Mouse (Mus musculus): Measurements from ENCODE around the gene Rprml.

Rprml gene

GRCm38 (mm10) chr11:103649301-103649982 lies at the start of gene Rprml:
Rprml (plus strand) TSS chr11:103649570.
- DNase-seq (ENCODE audit: low spot score) = no peak

GRCm38 (mm10) chr11:103606611-103607010 lies 42.8 kb upstream of the Rprml start:
- DNase-seq (ENCODE audit: low spot score) = no peak

DNA sequence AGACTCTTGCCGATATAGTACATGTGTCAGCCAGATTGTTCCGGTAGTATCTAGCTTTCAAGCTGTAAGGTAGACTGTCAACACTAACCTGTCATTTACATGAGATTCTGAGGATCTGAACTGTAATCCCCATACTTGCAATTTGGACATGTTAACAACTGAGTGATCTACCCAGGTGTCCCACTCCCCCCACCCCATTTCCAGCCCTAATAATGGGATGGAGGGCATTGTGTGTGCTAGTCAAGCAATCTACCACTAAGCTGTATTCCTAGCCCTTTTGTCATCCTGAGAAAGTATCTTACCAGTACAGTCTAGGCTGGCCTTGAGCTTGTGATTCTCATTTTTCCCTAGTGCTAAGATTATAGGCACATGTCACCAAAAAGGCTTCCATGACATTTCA lies 38.6 kb upstream of the Rprml start:
- DNase-seq (ENCODE audit: low spot score) = no peak

DNA sequence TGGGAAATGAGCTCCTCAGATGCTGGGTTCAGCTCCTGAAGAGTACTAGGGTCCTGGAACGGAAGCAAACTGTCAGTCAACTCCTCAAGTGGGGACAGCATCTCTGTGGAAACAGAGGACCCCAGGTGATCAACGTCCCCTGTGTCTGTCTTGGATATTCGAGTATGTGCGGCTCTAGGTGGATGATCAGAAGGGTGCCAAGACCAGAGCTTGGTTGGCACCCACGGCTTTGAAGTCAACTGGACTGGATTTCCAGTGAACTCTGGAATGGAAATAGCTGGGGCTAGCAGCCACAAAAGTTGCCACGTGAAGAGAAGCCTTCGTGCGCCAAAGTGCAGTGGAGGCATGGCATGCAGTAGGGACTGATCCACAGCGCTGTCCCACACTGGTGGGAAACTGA lies 28.3 kb upstream of the Rprml start, which contains the start of gene Gm884:
Gm884 (minus strand) TSS at position 101 of the 400 bp plus-strand sequence.
- no peak for DNase-seq (ENCODE audit: low spot score)

GRCm38 (mm10) chr11:103627453-103627852 lies 21.9 kb upstream of the Rprml start:
- no peak for DNase-seq (ENCODE audit: low spot score)

- no peak for DNase-seq (ENCODE audit: low spot score)
Observed at GRCm38 (mm10) chr11:103634806-103635205, 14.6 kb upstream of the Rprml start.

- no peak for DNase-seq (ENCODE audit: low spot score)
Observed at GRCm38 (mm10) chr11:103635481-103635880, 13.9 kb upstream of the Rprml start.

- no peak for DNase-seq (ENCODE audit: low spot score)
Observed at GRCm38 (mm10) chr11:103636261-103636660, 13.1 kb upstream of the Rprml start.

DNA sequence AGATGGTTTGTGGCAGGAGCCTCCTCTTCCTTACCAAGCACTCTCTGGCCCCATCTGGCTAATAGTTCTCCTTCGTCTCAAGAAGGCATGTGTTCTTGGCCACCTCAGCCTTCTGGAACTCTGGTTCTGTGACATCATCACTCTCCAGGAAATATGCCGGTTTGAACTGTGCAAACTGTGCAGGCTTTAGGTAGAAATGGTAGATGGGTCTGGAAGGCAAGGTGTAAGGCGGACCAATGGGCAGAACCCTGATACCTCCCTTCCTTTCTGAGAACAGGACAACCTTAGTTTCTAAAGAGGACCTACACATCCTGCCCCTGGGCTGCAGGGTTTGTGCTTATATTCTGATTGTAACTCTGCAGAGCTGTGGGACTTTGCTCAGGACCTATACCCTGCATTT lies 10.6 kb upstream of the Rprml start, which contains the start of gene Lyzl6:
Lyzl6 (minus strand) TSS at position 101 of the 400 bp plus-strand sequence.
- DNase-seq (ENCODE audit: low spot score) = no peak

GRCm38 (mm10) chr11:103639407-103639946 lies 9.9 kb upstream of the Rprml start:
- DNase-seq (ENCODE audit: low spot score) = peak; percentile 31

DNA sequence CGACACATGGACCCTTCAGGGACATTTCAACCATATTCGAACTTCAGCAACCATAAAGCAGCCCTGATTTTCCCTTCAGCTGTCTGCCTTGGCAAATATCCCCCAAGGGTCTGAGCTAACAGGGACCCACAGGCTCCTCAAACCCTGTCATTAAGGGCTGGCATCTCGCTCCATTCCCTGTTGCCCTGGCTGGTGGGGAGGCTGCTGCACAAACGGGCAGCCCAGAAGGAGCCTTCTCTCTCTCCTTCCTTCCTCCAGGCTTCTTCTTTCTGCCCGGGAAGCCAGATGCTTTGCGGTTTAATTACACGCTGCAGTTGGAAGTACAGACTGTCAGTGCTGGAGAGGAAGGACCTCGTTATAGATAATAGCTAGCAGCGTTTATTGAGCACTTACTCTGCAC lies 6.2 kb upstream of the Rprml start:
- no peak for DNase-seq (ENCODE audit: low spot score)

DNA sequence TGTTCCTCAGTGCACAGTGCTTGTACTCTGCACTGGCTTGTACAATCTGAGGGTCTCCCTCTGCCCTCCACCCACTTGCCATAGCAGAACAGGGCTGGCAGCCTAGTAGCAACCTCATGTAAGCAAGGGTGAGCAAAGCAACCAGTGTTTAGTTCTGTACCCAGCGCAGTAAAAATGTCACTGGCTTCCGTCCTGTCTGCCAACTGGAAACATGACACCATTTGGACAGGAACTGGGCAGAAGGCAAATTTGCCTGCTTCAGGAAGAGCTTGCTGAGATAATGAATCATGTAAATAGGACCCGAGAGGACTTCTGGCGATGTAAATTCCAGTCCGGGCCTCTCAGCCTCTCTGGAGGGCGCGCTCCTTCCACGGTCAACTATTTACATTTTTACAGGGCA lies 3.6 kb upstream of the Rprml start:
- DNase-seq (ENCODE audit: low spot score) = no peak

DNA sequence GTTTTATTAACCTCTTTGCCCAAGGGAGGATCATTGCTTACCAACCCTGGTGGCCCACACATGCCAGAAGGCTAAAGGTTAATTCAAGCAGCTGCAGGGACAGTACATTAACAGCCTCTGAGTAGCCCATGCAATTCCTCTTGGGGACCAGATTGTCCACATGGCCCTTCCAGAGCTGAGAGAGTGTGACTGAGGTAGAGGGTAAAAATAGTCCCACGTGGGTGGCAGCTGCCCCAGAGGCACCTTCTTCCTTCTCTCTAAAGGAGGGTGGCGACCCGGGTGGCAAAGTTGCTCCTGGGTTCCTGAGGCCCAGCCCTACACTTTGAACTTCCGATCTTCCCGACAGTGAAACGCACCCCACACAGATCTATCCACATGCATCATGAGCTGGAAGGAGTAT lies 3.1 kb upstream of the Rprml start:
- DNase-seq (ENCODE audit: low spot score) = no peak

DNA sequence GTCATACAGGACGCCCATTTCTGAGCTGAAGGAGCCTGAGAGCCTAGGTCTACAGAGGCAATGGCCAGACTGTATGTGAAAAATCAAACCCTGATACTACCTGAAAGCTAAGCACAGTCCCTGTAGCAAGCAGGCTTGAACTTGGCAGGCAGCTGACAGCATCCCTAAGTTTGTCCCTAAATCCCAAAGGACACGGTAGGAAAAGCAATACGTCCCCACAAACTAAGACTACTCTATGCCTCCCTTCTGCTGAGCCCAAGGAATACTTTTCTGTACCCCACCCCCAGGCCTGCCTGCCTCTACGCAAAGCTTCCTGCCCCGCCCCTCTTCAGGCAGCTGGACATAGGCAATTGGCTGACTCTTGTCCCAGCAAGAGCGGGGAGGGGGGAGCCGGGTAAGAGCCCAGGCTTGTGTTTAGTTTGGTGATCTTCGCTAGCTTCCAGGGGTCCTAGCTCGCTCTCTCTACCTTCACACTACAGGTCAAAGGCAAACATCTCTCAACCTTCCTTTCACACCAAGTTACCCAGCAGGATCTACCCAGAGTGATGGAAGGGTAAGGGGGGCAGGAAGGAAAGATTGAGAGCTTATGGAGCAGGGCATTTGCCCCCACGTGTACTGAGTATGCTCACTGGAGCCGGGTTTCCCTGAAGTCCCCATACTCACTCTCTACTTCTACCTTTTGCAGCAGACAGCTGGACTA lies 1.3 kb upstream of the Rprml start:
- no peak for DNase-seq (ENCODE audit: low spot score)

DNA sequence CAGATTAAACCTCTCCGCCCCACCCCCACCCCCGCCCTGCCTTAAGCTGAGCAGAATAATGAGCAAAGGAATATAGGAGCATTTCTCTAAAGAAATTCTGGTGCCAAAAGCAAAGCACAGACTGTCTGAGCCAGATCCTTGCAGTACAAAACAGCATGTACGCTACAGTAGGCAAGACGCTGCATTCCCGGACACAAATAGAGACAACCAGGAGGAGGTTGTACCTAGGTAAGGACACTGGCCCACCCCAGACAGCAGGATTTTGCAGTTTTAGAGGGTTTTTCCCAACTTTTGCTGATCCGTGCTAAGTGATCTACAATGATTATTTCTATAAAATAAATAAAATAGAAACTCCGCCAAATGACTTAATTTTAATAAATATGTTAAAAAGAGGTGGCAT lies 714 bp upstream of the Rprml start:
- DNase-seq (ENCODE audit: low spot score) = no peak

DNA sequence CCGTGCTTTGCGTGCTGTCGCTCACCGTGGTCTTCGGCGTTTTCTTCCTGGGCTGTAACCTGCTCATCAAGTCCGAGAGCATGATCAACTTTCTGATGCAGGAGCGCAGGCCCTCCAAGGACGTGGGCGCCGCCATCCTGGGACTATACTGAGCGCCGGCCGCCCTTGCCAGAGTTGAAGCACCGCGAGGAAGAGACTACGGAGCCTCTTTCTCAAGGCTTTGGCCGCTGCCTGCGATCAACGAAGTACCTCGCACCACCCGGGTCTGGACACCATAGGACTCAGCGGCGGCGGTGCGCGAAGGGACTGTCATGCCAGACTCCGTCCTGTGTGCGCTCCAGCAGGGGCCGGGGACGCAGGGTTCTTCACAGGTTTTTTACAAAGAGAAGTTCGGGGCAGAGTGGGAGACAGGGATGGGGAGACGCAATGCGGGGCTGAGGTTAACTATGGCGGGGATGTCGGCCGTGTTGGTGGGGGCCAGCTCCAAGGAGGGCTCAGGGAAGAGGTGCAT lies 668 bp downstream of the Rprml start:
- DNase-seq (ENCODE audit: low spot score) = no peak

- DNase-seq (ENCODE audit: low spot score) = no peak
Observed at GRCm38 (mm10) chr11:103651426-103651825, 2.1 kb downstream of the Rprml start.

DNA sequence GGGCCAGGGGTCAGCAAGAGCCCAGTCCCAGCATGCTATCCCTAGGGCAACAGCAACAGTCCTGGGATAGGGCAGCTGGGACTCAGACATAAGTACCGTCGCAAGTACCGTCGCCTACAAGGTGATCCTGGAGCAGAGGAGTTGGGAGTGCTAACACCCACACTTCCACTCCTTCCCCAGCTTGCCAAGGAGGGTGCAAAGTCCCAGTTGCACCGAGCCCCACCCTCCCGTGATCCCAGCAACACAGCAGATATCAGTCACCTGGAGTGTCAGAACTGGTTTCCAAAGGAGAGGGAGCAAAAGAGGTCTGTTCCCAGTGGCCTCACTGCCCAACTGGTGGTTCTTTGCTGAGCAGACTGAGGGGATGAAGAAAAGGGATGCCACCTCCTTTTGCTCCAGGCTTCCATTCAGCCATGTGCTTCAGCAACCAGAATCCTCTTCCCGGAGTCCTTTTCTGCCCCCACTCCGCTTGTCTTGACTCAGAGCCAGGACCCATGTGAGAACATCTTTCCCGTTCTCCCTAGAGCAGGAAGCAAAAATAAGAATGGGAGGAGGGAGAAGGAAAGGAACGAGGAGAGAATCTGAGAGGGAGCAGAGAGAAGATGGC lies 4.1 kb downstream of the Rprml start:
- no peak for DNase-seq (ENCODE audit: low spot score)

DNA sequence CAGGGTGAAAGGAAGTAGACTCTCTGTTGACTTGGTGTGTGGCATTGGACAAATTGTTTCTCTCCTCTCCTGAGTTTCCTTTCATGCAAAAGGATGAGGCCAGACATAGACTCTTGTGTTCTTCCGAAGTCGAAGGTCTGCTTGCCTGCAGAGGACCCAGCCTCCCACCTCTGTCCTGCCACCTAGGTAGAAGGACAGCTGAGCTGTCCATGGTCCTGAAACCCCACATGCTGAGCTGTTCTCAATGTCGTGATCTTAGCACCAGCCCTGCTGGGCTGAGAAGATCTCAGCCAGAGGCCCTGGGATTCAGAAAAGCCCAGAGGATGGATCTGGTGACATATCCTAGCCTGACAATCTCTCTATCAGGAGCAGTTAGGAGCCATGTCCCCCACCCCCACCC lies 7.2 kb downstream of the Rprml start:
- DNase-seq (ENCODE audit: low spot score) = peak; percentile 40

DNA sequence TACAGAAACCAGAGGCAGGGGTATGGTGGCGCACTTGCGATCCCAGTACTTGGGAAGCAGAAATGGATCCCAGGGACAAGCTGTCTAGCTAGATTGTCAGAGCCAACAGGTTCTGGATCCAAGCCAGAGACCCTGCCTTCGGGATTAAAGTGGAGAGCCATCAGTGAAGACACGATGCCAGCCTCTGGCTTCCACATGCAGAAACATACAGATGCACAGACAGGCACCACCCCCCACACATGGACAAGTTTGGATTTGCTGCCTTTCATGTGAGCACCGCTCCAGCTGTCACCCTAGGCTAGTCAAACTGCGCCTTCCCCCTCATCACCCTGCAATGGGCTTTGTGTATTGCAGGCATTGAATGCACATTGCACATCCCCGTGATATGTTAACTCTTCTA lies 8.8 kb downstream of the Rprml start:
- DNase-seq (ENCODE audit: low spot score) = no peak

DNA sequence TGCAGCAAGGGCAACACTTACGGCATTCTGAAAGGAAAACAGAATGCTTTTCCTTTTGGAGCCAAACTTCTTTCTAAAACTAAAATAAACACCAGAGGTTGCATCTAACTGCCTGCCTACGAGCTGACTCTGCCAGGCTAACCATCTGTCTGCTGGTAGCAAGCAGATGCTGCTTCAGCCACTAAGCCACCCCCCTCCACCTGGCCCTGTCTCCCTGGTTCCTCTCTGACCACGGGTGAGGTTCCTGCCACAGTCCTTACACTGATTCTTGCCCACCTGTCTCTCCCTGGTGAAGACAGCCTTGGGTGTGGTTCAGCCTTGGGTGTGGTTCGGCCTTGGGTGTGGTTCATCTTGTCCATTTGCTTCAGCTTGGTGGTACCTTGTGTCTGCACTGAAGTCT lies 12.5 kb downstream of the Rprml start:
- DNase-seq (ENCODE audit: low spot score) = no peak

GRCm38 (mm10) chr11:103662546-103662945 lies 13.2 kb downstream of the Rprml start:
- no peak for DNase-seq (ENCODE audit: low spot score)

DNA sequence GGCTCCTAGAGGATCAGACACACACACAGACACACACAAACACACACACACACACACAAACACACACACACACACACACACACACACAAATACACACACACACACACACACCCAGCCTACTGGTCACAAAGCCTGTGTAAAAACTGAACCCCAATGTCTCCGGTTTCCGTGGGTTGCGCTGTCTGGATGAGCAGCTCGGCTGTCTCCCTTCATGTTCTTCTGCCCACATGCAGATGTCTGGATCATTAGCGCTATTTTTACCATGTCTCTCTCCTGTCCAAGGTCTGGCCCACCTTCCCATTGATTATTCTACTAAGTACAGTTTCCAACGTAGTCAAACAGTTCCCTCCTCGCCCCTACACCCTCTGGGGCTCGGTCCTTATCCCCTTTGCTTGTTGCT lies 13.7 kb downstream of the Rprml start:
- DNase-seq (ENCODE audit: low spot score) = no peak

Data from yolk sac, embryonic 10.5 days (tissue).